Mouse (Mus musculus) megakaryocyte-erythroid progenitor cell, adult 5-6 weeks (primary cell): ENCODE data around the gene Mfsd6. TPM values are rescaled to one million over a fixed set of nuclear protein-coding genes. Genes with fewer than 3 reads are reported as not detected.

Experiments
- ATAC-seq: replicated peaks from 2 replicates; pipeline ENCODE4 v1.8.0; 2016; ENCODE audit warnings: mild to moderate bottlenecking, inconsistent platforms; ENCODE audit not compliant: severe bottlenecking, poor library complexity, low FRiP score, low TSS enrichment
- total RNA-seq, 2 experiments: library from RNA; stranded (forward) in 1 of 2; stranded (reverse) in 1 of 2; fragments of 200-1000, 215-1000 nt in 1 of 2; fragments of >200 nt in 1 of 2; fragmentation: Nextera tagmentation in 1 of 2; gene quantifications; 2 replicates each; pipeline ENCODE4 v1.2.3; 2014 to 2017

Mfsd6 gene
- total RNA-seq (2014; fragmentation: Nextera tagmentation) (3.3 and 5.1 TPM in 2 replicates), total RNA-seq (2017) (3.5 and 5.9 TPM in 2 replicates)

DNA sequence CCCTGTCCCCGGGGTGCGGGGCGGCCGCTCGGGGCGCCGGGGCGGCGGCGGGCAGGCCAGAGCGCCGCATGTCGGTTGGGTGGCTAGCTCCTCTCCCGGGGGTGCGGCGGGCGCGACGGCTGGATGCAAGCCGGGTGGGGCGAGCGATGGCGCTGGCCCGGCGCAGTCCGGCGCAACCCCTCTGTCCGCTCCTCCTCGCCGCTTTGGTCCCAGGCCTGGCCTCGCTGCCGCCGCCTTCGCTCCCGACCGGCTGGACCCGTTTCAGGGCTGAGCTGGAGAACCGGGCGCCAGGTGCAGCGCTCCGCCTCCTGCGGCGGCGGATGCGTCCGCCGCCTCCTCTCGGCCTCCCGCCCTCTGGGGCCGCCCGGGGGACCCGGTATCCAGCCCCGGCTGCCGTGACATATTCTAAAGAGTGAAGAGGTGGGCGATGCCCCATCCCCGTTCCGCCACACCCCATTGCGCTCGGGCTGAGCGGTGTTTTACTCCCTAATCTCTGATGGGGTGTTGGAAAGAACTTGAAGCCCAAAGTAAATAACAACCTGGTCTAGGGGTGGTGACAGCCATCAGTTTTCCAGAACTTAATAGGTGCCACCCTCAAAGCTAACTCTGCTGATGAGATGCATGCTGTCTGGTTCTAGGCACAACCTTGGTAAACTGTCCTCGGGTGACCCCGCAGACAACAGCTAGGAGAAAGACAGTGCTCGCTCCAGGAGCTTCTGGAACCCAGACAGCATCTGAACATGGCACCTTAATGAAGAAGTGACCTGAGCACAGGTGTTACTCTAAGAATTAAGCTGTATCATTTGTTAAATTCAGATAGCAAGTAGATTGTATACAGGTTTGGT is at the start of gene Mfsd6:
Gene Mfsd6 (minus strand): TSS at position 407 of the 845 bp plus-strand sequence.
- ATAC-seq: peak; percentile 24

DNA sequence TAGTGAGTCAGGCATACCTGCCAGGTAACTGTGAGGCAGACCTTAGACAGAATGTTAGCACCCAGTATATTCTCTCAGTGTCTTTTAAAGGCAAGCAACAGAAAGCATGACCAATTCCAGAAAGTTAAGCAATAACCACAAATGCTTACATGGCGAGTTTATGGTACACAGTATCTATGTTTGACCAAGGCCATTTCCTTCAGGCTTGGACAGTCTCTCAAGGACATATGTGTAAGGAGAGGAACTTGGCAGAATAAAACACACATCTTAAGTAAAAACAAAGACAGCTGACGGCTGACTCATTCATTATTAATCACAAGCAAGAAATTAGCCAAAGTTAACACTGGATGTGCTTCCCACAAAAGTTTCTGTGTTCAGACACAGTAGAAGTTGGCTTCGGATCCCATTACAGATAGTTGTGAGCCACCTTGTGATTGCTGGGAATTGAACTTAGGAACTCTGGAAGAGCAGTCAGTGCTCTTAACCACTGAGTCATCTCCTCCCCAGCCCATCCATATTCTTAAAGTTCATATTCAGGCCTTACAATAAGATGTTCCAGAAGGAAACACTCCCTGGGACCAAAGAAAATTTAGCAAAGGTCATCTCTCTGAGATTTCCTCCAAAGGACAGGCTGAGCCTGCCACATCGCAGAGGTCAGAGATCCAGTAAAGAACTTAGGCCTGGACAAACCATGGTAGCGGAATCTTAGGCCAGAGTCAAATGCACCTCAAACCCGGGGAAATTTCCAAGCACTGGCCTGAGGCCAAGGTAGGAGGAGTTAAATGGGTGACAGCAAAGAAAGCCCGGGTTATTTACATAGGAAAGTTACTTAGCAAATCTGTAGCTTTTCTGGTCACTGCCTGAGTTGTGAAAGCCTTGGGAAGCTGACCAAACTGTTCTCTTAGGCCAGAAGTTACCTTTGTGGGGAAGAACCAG is 38.2 kb upstream of the Mfsd6 start:
- no peak for ATAC-seq

DNA sequence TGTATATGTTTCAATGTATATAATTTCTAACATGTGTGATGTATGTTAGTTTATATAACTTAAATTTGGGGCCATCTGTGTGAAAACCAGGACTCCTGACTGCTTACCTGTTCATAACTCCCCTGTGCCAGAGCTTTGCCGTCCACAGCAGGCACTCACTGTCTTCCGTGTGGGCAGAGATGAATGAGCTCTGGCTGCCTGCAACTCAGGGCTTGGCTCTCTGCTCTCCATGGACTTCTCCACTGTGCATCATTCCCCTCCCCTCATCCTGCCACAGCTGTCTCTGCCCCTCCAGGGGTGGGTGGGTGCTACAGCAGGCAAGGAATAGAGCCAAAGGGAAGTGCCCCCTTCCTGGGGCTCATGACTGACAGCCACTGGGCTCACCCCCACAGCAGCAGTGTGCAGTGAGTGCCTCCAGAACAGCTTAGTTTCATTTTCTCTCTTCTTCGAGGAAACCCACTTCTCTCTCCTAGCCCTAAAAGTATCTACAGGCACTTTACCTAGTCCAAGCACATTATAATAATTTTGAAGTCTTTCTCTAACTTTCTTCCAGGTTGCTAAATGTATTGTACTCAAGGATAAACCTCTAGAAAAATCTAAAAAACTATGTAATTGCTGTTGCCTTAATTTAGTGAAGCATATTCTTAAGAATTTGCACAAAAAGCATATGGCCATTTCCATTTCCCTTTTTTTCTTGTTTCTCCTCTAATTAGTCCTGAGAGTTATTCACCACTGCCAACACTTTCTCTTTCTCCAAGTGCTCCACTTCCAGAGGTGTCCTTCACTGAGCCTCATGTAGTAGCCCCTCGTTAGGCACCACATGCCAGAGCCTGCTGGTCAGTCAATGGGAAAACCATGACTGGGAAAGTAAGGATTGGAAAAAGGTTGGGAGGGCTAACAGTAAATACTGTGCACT is 36.9 kb upstream of the Mfsd6 start:
- peak; percentile 94 for ATAC-seq

DNA sequence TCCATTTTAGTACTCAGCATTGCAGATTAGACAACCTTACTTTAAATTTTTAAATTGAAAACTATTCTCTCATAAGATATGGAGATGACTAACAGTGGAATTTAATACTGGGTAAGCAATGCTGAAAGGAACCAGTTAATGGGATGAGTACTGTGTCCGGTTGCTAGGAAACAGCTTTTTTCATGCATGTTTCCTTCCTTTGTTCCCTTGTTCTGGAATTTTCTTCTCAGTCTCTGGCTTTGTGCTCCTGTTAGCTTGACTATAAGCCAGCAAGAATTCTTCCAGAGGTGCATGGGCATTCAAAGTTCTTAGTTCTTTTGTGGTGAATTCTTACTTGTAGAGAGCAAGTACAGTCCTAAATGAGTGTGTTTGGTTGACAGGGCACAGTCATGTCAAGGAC is 30.9 kb upstream of the Mfsd6 start:
- no peak for ATAC-seq

DNA sequence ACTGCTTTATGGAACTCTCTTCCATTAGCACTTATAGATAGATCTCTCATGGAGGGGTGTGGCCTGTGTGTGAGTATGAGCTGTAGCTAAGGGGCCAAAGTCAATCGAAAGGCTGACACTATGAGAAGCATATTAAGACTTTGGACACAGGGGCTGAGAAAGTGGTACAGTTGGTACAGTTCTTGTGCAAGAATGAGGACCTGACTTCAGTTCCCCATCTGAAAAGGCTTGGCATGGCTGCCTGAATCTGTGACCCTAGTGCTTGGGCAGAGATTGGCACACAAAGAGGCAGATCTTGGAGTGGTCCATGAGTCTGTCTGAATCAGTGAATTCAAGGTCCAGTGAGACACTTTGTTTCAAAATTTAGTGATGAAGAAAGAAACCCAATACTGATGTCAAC is 27.1 kb upstream of the Mfsd6 start:
- ATAC-seq: no peak

DNA sequence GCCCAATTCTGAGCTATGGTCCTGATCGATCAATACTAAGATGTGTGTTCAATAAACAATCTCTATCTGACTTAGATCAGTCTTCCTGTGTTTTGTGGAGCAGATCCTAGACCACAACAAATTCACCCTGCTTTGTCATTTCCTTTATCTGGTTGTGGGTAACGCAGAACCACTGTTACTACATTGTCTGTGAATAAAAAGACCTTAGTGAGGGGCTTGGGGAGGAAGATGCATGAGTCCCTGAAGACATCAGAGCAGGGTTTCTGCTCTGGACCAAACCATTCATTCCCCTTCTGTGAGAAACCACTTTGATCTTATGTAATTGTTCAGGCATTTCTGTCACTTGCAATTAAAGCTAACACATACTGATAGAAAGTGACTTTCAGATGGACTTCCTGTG is 26.6 kb upstream of the Mfsd6 start:
- no peak for ATAC-seq

DNA sequence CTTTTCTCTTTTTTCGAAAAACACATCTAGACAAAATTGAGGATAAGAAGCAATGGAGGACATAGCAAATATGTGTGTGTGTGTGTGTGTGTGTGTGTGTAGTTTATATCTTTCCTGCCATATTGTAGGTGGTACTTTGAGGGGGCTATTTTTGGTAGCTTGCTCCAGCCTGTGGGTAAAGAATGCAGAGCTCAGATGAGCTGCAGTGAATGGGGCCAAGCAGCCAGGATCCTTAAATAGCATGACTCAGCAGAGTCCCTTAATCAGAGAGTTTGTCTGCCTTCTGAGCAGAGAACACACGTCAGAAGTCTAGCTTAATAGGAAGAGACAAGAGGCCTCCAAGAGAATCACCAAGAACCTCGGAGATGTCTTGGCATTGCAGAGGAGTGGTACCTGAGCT is 25.4 kb upstream of the Mfsd6 start:
- peak; percentile 83 for ATAC-seq

DNA sequence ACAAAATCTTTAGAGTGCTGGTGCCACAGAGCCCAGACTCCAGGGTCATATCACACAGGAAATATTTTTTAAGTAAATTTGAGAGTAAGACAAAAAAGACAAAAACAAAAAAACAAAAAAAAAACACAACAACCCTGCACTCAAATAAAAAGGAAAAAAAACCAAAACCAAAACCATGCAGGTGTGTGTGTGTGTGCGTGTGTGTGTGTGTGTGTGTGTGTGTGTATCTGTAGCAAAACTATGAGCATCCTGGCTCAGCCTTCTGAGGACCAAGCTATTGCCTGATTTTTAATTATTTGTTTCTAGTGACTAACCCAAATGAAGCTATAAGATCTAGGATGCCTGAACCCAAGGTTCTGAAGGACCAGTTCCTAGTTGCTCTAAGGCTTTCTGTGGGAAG is 24.4 kb upstream of the Mfsd6 start:
- no peak for ATAC-seq

DNA sequence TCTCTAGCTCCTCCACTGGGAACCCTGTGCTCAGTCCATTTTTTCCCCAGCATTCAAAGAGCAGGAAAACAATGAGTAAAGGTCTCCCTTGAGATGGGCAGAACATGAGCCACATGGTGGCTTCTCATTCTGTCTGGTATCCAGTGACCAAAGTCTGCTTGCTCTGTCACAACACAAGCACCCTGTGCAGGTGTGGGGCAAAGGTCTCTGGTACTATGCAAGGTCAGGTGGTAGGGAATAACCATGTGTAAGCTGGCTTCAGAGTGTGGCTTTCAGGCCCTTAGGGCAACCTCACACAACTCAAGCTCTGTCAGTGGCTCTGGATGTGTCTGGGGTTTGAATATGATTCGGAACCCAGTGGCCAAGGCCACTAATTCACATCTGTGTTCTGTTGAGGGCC is 22.7 kb upstream of the Mfsd6 start:
- no peak for ATAC-seq

DNA sequence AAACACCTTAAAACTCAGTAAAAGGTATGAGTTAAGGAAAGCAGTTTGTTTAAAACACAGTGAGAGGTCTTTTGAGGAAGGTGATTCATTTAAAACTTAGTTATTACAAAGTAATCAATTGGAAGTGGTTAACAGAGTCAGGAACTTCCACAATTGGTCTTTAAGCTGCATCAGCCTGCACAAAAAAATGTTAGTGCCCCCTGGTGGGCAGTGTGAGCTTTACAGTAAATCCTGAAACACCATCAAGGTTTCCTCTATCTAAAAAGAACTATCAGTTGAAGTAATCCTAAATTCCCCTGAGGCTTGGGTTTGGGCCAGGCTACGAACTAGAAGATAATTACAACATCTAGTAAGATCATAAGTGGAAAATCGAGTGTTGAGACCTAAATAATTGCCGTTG is 21.0 kb upstream of the Mfsd6 start:
- ATAC-seq: peak; percentile 64

DNA sequence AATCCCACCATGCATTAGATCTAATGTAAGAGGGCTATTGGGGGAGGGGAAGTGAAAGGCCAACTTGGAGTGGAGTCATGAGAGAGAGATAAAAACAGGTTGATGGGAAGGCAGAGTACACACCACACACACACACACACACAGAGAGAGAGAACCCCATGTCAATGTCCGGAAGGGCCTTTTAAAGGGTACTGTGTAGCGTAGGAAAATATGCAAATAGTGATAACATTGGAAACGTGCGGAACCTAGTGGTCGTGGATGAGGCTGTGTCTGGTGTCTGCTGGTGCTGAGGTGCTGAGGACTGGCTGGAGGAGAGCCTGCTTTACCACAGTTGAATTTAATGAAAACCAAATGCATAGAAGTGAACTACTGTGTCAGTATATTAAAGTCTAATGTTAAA is 15.3 kb upstream of the Mfsd6 start:
- no peak for ATAC-seq

DNA sequence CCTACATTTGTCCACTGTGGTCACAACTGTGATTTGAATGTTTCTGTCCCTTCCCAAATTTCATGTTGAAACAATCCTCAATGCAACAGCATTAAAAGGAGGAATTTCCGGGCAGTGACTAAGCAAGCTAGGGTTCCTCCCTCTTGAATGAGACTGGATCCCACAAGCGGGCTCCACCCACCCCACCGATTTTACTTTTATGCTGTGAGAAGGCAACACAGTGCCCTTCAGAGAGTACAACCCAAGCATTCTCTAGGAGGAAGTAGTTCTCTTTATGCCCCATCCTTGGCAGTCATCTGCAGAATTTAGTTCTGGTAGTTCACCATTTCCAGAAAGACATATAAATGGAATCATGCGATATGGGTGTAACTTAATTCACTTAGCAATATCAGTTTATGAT is 6.9 kb upstream of the Mfsd6 start:
- ATAC-seq: no peak

DNA sequence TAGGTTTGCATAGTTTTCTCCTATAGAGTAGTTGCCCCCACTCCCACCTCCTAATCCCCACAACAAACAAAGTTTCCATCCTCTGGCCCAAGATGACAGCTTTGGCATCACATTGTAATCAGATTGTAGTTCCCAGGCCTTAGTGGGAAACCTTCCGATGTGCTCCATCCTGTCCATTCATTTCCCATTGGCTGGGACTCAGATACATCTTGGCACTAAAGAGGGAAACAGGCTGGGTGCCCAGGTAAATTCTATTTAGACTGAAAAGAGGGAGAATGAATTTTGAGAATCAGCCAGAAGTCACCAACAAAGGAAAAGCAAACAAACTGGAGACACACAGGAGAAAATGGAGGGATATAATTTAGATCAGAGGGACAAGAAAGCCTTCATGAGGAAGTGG is 3.0 kb upstream of the Mfsd6 start:
- ATAC-seq: no peak

DNA sequence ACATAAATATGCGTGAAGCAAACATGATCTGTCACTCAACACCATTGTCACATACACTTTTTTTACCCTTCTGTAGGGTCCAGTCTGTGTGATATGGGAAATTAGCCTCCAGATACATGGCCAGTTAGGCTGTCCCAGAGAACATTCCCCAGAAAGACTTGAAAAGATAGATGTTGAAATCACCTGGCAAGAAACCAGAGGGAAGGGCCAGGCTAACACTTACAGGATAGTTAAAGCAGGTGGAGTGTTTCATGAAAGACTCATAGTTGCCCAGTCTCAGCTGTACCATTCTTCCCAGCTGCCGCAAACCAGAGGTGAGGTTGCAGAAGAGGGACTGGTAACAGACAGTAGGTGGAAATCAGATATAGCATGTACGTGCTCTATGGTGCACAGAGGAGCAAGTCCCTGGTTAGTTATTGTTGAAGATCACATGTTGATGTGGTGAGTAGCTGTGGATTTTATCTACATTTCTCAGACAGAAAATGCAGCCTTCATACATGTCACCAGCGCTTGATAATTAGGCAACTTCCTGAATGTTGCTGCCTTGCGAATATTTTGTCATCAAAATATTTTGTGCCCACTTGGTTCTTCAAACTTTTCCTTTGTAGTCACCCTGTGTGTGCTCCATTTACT is 1.7 kb upstream of the Mfsd6 start:
- ATAC-seq: peak; percentile 63

DNA sequence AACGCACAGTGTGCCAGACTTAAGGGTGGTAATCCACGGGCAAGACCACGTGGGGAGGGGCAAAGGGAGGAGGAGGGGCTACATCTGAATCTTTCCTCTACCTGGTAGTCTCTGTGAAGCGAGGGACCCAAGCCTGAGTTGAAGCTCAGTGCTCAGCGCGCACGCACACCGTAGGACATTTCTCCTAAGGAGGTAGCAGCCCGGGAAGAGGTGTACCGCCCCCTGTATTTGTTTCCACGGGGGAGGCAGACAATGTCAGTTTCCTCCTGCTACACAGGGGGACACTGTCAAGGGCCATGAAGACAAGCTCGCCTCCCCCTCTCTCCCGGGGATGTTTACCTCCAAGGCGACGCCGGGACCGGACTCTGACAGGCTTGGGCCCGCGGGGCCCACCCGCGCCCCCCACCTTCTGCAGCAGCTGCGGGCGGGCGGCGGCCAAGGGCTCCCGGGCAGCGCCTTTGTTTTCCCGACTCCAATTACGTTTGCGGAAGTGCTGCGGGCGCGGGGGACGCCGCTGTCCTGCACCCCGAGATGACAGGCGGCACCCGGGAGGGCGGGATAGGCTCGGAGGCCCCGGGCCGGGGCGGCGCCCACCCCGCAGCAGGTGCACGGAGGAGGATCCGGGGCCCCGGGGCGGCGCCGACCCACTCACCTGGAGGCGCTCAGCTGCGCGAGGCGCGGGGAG is 749 bp downstream of the Mfsd6 start:
- peak; percentile 40 for ATAC-seq

DNA sequence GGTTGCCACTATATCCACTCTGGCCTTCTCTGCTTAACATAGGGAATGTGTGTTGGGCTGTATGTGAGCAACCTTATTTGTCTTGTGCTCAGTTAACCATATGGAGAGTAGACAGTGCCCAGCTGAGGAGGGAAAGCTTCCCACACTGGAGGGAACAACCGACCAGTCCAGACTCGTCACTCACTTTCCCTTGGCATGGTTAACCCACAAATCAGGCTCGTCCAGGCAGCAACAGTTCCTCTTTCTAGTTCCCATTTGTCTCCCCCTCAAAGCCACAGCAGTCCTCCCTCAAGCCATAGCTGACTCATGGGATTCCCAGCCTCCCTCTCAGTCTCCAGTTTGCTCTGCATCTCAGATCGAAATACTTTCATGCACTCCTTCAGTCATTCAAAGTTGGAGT is 4.7 kb downstream of the Mfsd6 start:
- no peak for ATAC-seq

DNA sequence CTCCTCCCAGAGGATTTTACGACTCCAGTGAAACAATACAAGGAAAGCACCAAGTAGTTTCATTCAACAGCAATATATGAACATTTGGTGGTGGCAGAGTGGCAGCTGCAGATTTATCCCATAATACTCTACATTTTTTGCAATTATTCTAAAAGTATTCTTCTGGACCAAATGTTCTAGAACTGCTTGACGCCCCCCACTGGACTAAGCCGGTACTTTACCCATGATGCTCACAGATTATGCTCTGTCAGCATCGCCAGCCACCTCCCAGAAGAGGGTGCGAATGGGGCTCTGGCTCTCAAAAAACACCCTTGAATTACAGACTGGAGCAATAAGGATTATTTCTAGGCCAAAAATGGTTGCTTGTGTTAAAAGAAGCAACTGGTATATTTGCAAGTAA is 8.2 kb downstream of the Mfsd6 start:
- 0 out of 2 replicates have a peak, but pooled peaks have one; percentile 59 for ATAC-seq

DNA sequence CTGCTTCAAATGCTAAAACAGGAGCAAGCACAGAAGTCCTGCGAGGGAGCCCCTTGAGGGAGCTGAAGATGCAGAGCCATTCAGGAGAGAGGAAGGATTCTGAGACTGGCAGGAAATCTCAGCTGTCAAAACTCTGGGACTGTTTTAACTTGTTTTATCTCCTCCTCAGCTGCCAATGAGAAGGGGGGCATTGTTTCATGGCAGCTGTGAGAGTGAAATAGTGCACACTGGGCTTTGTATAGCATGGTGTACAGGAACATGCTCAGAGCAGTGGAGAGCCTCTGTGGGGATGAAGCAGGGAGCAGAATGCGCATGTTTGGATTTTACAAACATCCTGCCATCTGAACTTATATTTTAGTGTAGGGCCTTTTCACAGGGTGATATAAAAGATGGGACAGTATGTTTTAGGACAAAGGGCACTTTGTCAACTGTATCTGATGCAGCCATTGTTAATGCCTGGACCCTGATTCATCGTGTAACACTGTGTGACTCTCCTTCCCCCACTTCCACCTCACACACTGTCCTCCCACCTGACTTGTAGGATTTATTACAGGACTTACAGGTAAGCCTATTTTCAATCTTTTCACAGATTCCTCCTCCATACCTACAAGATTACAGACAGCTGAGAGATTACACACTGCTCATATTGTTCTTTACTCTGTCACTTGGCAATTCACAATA is 9.1 kb downstream of the Mfsd6 start:
- no peak; the same call in 1 of the 2 replicates for ATAC-seq
